In genomic region chr11:88524437-88524789, GRCm38 (mm10) we compare ENCODE assay signal across 10 mouse cellular contexts.
DNase-seq lines count a peak whose midpoint lies in the region; ATAC-seq lines count a peak whose summit lies in the region.
"Had no signal": no experiment of that assay in that cellular context is flagged by ENCODE, and none has a peak within 500 bp of the region (broad histone marks: within the 10 kb centered on the region; RNA-seq: fewer than 3 reads in every experiment).

No protein-coding gene starts in this region.

- H3K4me1 ChIP-seq in heart, embryonic 11.5 days (ENCODE audit: control insufficient read depth, insufficient read depth, low read length) = peaks cover 83% of the 10 kb centered on the region
- peaks cover 82% of the 10 kb centered on the region for H3K4me1 ChIP-seq in forebrain, embryonic 15.5 days
- H3K4me1 ChIP-seq in limb, embryonic 15.5 days = peaks cover 63% of the 10 kb centered on the region

- ATAC-seq in heart, embryonic 11.5 days (replicated peaks; ENCODE audit: insufficient number of reproducible peaks, low FRiP score, low TSS enrichment) = no peak
- ATAC-seq in forebrain, embryonic 15.5 days (replicated peaks) = no peak
- ATAC-seq in limb, embryonic 15.5 days (ENCODE audit: insufficient number of reproducible peaks, low FRiP score, low TSS enrichment, low read depth) = peak; percentile 70; the same call in 1 of the 2 replicates
- ATAC-seq: activated CD4-positive, CD25-positive, alpha-beta regulatory T cell, adult 4 months had no signal

- H3K4me2 ChIP-seq in heart, embryonic 11.5 days = no peak overlapping the region
- H3K4me2 ChIP-seq in forebrain, embryonic 15.5 days (replicated peaks) = no peak overlapping the region
- no peak overlapping the region for H3K4me2 ChIP-seq in limb, embryonic 15.5 days
- H3K4me2 ChIP-seq: liver, embryonic 13.5 days had no signal

- DNase-seq in heart, postnatal 14 days = no peak
- DNase-seq in 3T3-L1 (ENCODE audit: low read depth, low spot score) = peak; percentile 20
- no peak for DNase-seq in Muller cell, postnatal 12 days (ENCODE audit: inconsistent ontology term)
- no peak for DNase-seq in layer of hippocampus, postnatal 36 days
- DNase-seq in gastrocnemius, postnatal 4 days (ENCODE audit: low spot score in 2 of 2) = no peak
- DNase-seq: liver, embryonic 13.5 days had no signal

- intact Hi-C loops in heart, postnatal 14 days (cut with DNase I) = no loop called here

- no peaks in the 10 kb centered on the region for H3K36me3 ChIP-seq in heart, embryonic 11.5 days (ENCODE audit: control insufficient read depth, insufficient read depth, low read length)
- H3K36me3 ChIP-seq in forebrain, embryonic 15.5 days = no peaks in the 10 kb centered on the region
- no peaks in the 10 kb centered on the region for H3K36me3 ChIP-seq in limb, embryonic 15.5 days
- H3K36me3 ChIP-seq: liver, embryonic 13.5 days had no signal

- H3K4me3 ChIP-seq in heart, embryonic 11.5 days (ENCODE audit: low read depth, low read length) = no peak overlapping the region
- no peak overlapping the region for H3K4me3 ChIP-seq in forebrain, embryonic 15.5 days
- H3K4me3 ChIP-seq in limb, embryonic 15.5 days = no peak overlapping the region
- H3K4me3 ChIP-seq: liver, embryonic 13.5 days had no signal

- no peaks in the 10 kb centered on the region for H3K27me3 ChIP-seq in heart, embryonic 11.5 days (ENCODE audit: control insufficient read depth, insufficient read depth, low read length)
- H3K27me3 ChIP-seq in forebrain, embryonic 15.5 days = no peaks in the 10 kb centered on the region
- H3K27me3 ChIP-seq in limb, embryonic 15.5 days = no peaks in the 10 kb centered on the region
- H3K27me3 ChIP-seq: liver, embryonic 13.5 days had no signal

- H3K9me3 ChIP-seq in heart, embryonic 11.5 days (replicated peaks; ENCODE audit: control insufficient read depth, low read length) = no peaks in the 10 kb centered on the region
- H3K9me3 ChIP-seq in forebrain, embryonic 15.5 days = no peaks in the 10 kb centered on the region
- no peaks in the 10 kb centered on the region for H3K9me3 ChIP-seq in limb, embryonic 15.5 days
- H3K9me3 ChIP-seq: liver, embryonic 13.5 days had no signal

- H3K27ac ChIP-seq in heart, embryonic 11.5 days (ENCODE audit: low read depth, low read length) = peak overlapping the region; percentile 90
- H3K27ac ChIP-seq in forebrain, embryonic 15.5 days (replicated peaks) = peak overlapping the region; percentile 81
- H3K27ac ChIP-seq in limb, embryonic 15.5 days = peak overlapping the region; percentile 76
- H3K27ac ChIP-seq: liver, embryonic 13.5 days had no signal

- H3K9ac ChIP-seq in heart, embryonic 11.5 days (ENCODE audit: low read depth, low read length) = no peak overlapping the region; the same call in 1 of the 2 replicates
- no peak overlapping the region for H3K9ac ChIP-seq in forebrain, embryonic 15.5 days (replicated peaks)
- no peak overlapping the region for H3K9ac ChIP-seq in limb, embryonic 15.5 days
- H3K9ac ChIP-seq: liver, embryonic 13.5 days had no signal
